Mouse (Mus musculus) CH12.LX (cell line): Measurements from ENCODE around the gene Fam209.

Source experiments
- CTCF ChIP-seq, 2 experiments: IDR thresholded peaks in 1 of 2; conservative IDR thresholded peaks in 1 of 2; 2 replicates each; pipeline ENCODE4 v1.5.1; 2011 to 2012; ENCODE audit warnings: low read depth in 2 of 2, low read length in 2 of 2, improper control_type of control experiment in 1 of 2, inconsistent platforms in 1 of 2, mild to moderate bottlenecking in 1 of 2, moderate library complexity in 1 of 2
- E2F4 ChIP-seq: IDR thresholded peaks from 2 replicates; pipeline ENCODE4 v1.6.1; 2011; ENCODE audit warnings: low read depth, low read length, improper control_type of control experiment; ENCODE audit not compliant: insufficient replicate concordance
- HCFC1 ChIP-seq: IDR thresholded peaks from 2 replicates; pipeline ENCODE4 v1.6.1; 2012; ENCODE audit warnings: low read depth, mild to moderate bottlenecking, inconsistent platforms, low read length, improper control_type of control experiment
- JUN ChIP-seq: IDR thresholded peaks from 2 replicates; pipeline ENCODE4 v1.6.1; 2011; ENCODE audit warnings: low read depth, mild to moderate bottlenecking, low read length, improper control_type of control experiment, moderate library complexity; ENCODE audit not compliant: insufficient read depth
- PAX5 ChIP-seq: IDR thresholded peaks from 2 replicates; pipeline ENCODE4 v1.6.1; 2012; ENCODE audit warnings: low read length, inconsistent platforms, mixed read lengths
- POLR2A ChIP-seq: IDR thresholded peaks from 2 replicates; pipeline ENCODE4 v1.6.1; 2011; ENCODE audit warnings: low read depth, mild to moderate bottlenecking, improper control_type of control experiment, low read length
- TCF12 ChIP-seq: IDR thresholded peaks from 2 replicates; pipeline ENCODE4 v1.6.1; 2014; ENCODE audit warnings: low read depth, mild to moderate bottlenecking, inconsistent platforms, low read length, improper control_type of control experiment
- ZC3H11A ChIP-seq: IDR thresholded peaks from 2 replicates; pipeline ENCODE4 v1.6.1; 2012; ENCODE audit warnings: low read depth, mild to moderate bottlenecking, inconsistent platforms, low read length, improper control_type of control experiment
- ZKSCAN1 ChIP-seq: IDR thresholded peaks from 2 replicates; pipeline ENCODE4 v1.6.1; 2012; ENCODE audit warnings: low read depth, inconsistent platforms, low read length, improper control_type of control experiment, borderline replicate concordance

DNA sequence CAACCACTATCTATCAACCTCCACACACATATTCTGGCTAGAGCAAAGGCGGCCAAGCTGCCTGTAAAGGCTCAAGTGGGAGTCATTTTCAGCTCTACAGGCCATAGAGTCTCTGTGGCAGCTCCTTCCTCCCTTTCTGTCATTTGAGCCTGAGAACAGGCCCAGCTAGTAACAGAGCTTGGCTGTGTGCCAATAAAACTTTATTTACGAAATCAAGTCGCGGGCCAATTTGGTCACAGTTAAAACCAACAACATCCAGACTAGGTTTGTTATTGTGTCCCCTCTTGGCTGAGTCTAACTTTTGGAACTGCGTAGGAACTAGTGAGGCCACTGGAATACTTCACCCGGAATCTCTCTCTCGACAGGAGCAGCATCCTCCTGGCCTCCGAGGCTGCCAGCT lies 1.3 kb downstream of the Fam209 start:
- TF ChIP-seq CTCF (conservative IDR thresholded peaks at IDR 0.05 in 1 of 2, IDR thresholded peaks at IDR 0.05 in 1 of 2; ENCODE audit: low read depth in 2 of 2, low read length in 2 of 2): no peak
- no peak for TF ChIP-seq POLR2A
- no peak for TF ChIP-seq E2F4
- TF ChIP-seq JUN: no peak
- TF ChIP-seq PAX5: no peak
- no peak for TF ChIP-seq TCF12
- TF ChIP-seq HCFC1: no peak
- no peak for TF ChIP-seq ZC3H11A
- no peak for TF ChIP-seq ZKSCAN1
